Mouse (Mus musculus) C2C12 (cell line): ENCODE results near the gene Ccr2.

Experiments used
- CEBPB ChIP-seq: IDR thresholded peaks from one replicate; pipeline ENCODE4 v1.6.1; 2011; ENCODE audit warnings: low read depth, mild to moderate bottlenecking, control low read depth, moderate library complexity
- CTCF ChIP-seq: IDR thresholded peaks from one replicate; pipeline ENCODE4 v1.5.1; 2011; ENCODE audit not compliant: control insufficient read depth, insufficient read depth, insufficient read length
- FOSL1 ChIP-seq: IDR thresholded peaks from one replicate; pipeline ENCODE4 v1.8.0; 2011; ENCODE audit warnings: mild to moderate bottlenecking, low read length; ENCODE audit not compliant: poor library complexity, insufficient read depth, severe bottlenecking
- MAX ChIP-seq: IDR thresholded peaks from one replicate; pipeline ENCODE4 v1.6.1; 2011; ENCODE audit warnings: mild to moderate bottlenecking, control low read depth
- MYOD1 ChIP-seq: IDR thresholded peaks from one replicate; pipeline ENCODE4 v1.6.1; 2011; ENCODE audit warnings: low read depth; ENCODE audit not compliant: control insufficient read depth, insufficient read length
- MYOG ChIP-seq: IDR thresholded peaks from one replicate; pipeline ENCODE4 v1.6.1; 2011; ENCODE audit not compliant: control insufficient read depth, insufficient read length; ENCODE audit errors: extremely low read depth
- USF1 ChIP-seq: IDR thresholded peaks from one replicate; pipeline ENCODE4 v1.6.1; 2011; ENCODE audit warnings: low read depth, mild to moderate bottlenecking, control low read depth, moderate library complexity

DNA sequence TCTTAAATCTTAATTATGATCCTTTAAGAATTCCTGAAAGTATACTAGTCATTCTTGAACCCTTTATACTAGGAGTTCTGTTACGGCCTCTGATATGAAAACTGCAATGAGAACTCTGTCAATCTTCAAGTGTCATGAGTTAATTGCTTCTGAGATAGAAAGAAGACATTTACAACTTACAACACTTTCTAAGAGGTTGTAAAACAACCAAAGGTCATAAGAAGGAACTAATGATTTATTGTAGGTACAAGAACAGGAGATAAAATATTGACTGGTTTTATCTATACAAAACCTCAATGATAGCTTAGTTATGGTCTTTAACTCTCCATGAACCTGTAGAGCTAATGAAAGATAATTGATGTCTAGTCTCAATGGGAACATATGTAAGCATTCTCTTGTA, 12.0 kb downstream of the Ccr2 start:
- TF ChIP-seq MAX (no peak), CTCF (no peak), MYOD1 (no peak), MYOG (no peak), CEBPB (no peak), USF1 (no peak), FOSL1 (no peak)
